Comparison of ENCODE assay signal across 8 mouse cellular contexts in the genomic region with DNA sequence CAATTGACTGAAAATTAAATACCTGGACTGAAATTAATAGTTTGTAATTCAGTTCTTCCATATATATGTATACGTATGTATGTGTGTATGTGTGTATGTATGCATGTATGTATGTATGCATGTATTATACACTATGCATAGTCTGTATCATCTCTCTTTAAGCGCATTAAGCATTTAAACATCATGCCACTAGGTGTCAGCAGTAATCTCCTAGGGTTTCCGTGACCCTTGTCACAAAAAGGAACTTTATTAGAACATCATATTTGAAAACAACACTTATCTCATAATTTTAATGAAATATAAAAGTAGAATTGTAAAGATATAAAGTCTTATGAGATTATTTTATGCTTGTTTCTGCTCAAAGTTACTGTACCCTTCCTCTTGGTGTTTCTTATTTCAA.
DNase-seq lines count a peak whose midpoint lies in the region; ATAC-seq and TF ChIP-seq lines count a peak whose summit lies in the region.

No protein-coding gene starts in this region.

- TF ChIP-seq CTCF in hindbrain, postnatal 0 days (IDR thresholded peaks at IDR 0.05; ENCODE audit: low read depth): peak; percentile 75

- H3K9me3 ChIP-seq in hindbrain, postnatal 0 days (ENCODE audit: low read length): no peaks in the 10 kb centered on the region
- no peaks in the 10 kb centered on the region for H3K9me3 ChIP-seq in hindbrain, embryonic 16.5 days (ENCODE audit: control insufficient read depth, low read length)
- no peaks in the 10 kb centered on the region for H3K9me3 ChIP-seq in ES-E14 (ENCODE audit: control insufficient read depth, insufficient read depth, low read depth, low read length)

- H3K9ac ChIP-seq in hindbrain, postnatal 0 days (replicated peaks; ENCODE audit: low read length): no peak overlapping the region
- H3K9ac ChIP-seq in hindbrain, embryonic 16.5 days (ENCODE audit: low read depth, low read length): no peak overlapping the region
- no peak overlapping the region for H3K9ac ChIP-seq in ES-E14 (ENCODE audit: insufficient read depth, low read depth, low read length, poor library complexity, severe bottlenecking)

- WGBS in hindbrain, postnatal 0 days: 38% methylated on average over 3 of the region's 3 CpGs
- WGBS in hindbrain, embryonic 16.5 days: 35% methylated on average over 3 of the region's 3 CpGs

- no peaks in the 10 kb centered on the region for H3K27me3 ChIP-seq in hindbrain, postnatal 0 days (ENCODE audit: insufficient read depth, low read length)
- no peaks in the 10 kb centered on the region for H3K27me3 ChIP-seq in hindbrain, embryonic 16.5 days (replicated peaks; ENCODE audit: control insufficient read depth, insufficient read depth, low read length)

- no peak overlapping the region for H3K4me3 ChIP-seq in hindbrain, postnatal 0 days (ENCODE audit: low read length)
- no peak overlapping the region for H3K4me3 ChIP-seq in hindbrain, embryonic 16.5 days (ENCODE audit: low read length)
- no peak overlapping the region for H3K4me3 ChIP-seq in ES-E14 (ENCODE audit: insufficient read depth in 1 of 2, low read depth in 1 of 2, low read length in 2 of 2, poor library complexity in 1 of 2, severe bottlenecking in 1 of 2)

- H3K27ac ChIP-seq in hindbrain, postnatal 0 days: no peak overlapping the region
- no peak overlapping the region for H3K27ac ChIP-seq in hindbrain, embryonic 16.5 days (ENCODE audit: low read depth, low read length)
- H3K27ac ChIP-seq in ES-E14 (ENCODE audit: insufficient read depth, low read depth, low read length, poor library complexity, severe bottlenecking): no peak overlapping the region

- DNase-seq in hindbrain, postnatal 0 days (ENCODE audit: low spot score): peak; percentile 58
- DNase-seq in 3T3-L1 (ENCODE audit: low read depth, low spot score) (peak; percentile 66), ES-E14 (ENCODE audit: low read depth, low spot score) (peak; percentile 9)
- DNase-seq in frontal cortex, postnatal 25 days (ENCODE audit: low spot score in 2 of 2): no peak
- no peak for DNase-seq in testis, postnatal 14 days (ENCODE audit: low spot score)

- H3K36me3 ChIP-seq in hindbrain, postnatal 0 days (ENCODE audit: insufficient read depth, low read length): no peaks in the 10 kb centered on the region
- H3K36me3 ChIP-seq in hindbrain, embryonic 16.5 days (ENCODE audit: control insufficient read depth, insufficient read depth, low read length): no peaks in the 10 kb centered on the region
- H3K36me3 ChIP-seq in ES-E14 (ENCODE audit: control insufficient read depth, insufficient read depth, low read length, poor library complexity, severe bottlenecking): no peaks in the 10 kb centered on the region

- in situ Hi-C loops in ES-E14 (cut with MboI; ENCODE audit: low sequenced_read_pairs in 2 of 2, unreplicated experiment in 2 of 2): no loop called here

- H3K4me2 ChIP-seq in hindbrain, postnatal 0 days (ENCODE audit: low read depth, low read length): no peak overlapping the region
- H3K4me2 ChIP-seq in hindbrain, embryonic 16.5 days (ENCODE audit: low read length): no peak overlapping the region

- no peak for ATAC-seq in hindbrain, postnatal 0 days
- ATAC-seq in hindbrain, embryonic 16.5 days: no peak
- ATAC-seq in inflammation-experienced regulatory T-cells, adult 6 months: peak; percentile 65
- no peak for ATAC-seq in erythroid progenitor cell, adult 5-6 weeks (replicated peaks; ENCODE audit: low FRiP score, poor library complexity, severe bottlenecking)

- H3K4me1 ChIP-seq in hindbrain, postnatal 0 days (ENCODE audit: insufficient read depth, low read length): no peaks in the 10 kb centered on the region
- H3K4me1 ChIP-seq in hindbrain, embryonic 16.5 days (ENCODE audit: control insufficient read depth, insufficient read depth, low read depth, low read length): no peaks in the 10 kb centered on the region
- H3K4me1 ChIP-seq in ES-E14 (ENCODE audit: control insufficient read depth in 2 of 2, insufficient read depth in 2 of 2, low read length in 2 of 2, poor library complexity in 1 of 2): no peaks in the 10 kb centered on the region

TF ChIP-seq in ES-E14, 5 proteins besides CTCF, POLR2A, EP300 and RAD21:
- no peak for TF ChIP-seq ZNF384 (IDR thresholded peaks at IDR 0.05; ENCODE audit: low read depth, low read length)
- no peak for TF ChIP-seq MAFK (IDR thresholded peaks at IDR 0.05; ENCODE audit: insufficient read depth, low read depth, low read length)
- TF ChIP-seq ZC3H11A (IDR thresholded peaks at IDR 0.05; ENCODE audit: borderline replicate concordance, low read depth, low read length): no peak
- TF ChIP-seq CHD2 (IDR thresholded peaks at IDR 0.05; ENCODE audit: low read depth, low read length): no peak
- no peak for TF ChIP-seq HCFC1 (IDR thresholded peaks at IDR 0.05; ENCODE audit: borderline replicate concordance, insufficient read depth, low read length)
TF ChIP-seq in ES-E14: peak in this region for 0.

Comparison
In these comparisons a context has a peak if more than half of its experiments do, and no peak if none do; other contexts are left out.
1. DNase-seq: peak in hindbrain, postnatal 0 days (single experiment), 3T3-L1 (single experiment) and ES-E14 (single experiment); none in frontal cortex, postnatal 25 days (0 of 2) and testis, postnatal 14 days (single experiment).